Mouse (Mus musculus) ES-E14 (cell line): ENCODE data around the gene Ust.

Experiments
- CHD2 ChIP-seq: IDR thresholded peaks from 2 replicates; pipeline ENCODE4 v1.6.1; 2014; ENCODE audit warnings: mild to moderate bottlenecking, low read depth, low read length, inconsistent platforms
- HCFC1 ChIP-seq: IDR thresholded peaks from 2 replicates; pipeline ENCODE4 v1.6.1; 2012; ENCODE audit warnings: low read length, inconsistent platforms, borderline replicate concordance; ENCODE audit not compliant: insufficient read depth
- MAFK ChIP-seq: IDR thresholded peaks from 2 replicates; pipeline ENCODE4 v1.6.1; 2014; ENCODE audit warnings: mild to moderate bottlenecking, low read depth, low read length, inconsistent platforms; ENCODE audit not compliant: insufficient read depth
- ZC3H11A ChIP-seq: IDR thresholded peaks from 2 replicates; pipeline ENCODE4 v1.6.1; 2012; ENCODE audit warnings: low read depth, mild to moderate bottlenecking, inconsistent platforms, low read length, borderline replicate concordance
- ZNF384 ChIP-seq: IDR thresholded peaks from 2 replicates; pipeline ENCODE4 v1.6.1; 2012; ENCODE audit warnings: low read depth, low read length, inconsistent platforms

- TF ChIP-seq ZC3H11A (no peak), HCFC1 (no peak), ZNF384 (no peak), CHD2 (no peak), MAFK (no peak)
These were observed 219.5 kb downstream of the Ust start for GRCm38 (mm10) chr10:8299166-8299565.
